Mouse (Mus musculus): Measurements from ENCODE around the gene Plcb3. TPM values are rescaled to one million over a fixed set of nuclear protein-coding genes. Genes with fewer than 3 reads are reported as not detected.

The Plcb3 gene
- polyA plus RNA-seq, 1 experiment from 2014 or later = 41.5 TPM

DNA sequence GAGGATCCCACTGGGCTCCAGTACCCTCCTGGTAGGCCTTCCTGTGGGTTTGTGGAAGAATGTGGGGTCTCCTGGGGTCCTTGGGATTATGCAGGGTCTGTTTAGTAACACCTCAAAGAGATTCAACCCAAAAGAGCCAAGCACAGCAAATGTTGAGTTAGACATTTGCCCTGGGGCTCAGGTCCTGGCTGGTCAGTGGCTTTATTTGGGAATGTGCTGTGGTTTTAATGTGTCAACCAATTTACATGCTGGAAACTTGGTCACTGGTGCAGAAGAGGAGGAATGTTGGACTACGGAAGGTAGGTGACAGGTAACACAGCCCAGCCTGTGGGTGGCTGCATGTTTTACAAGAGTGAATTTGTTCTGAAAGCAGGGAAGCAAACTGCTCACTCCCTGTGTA is 73.2 kb downstream of the Plcb3 start:
- Histone ChIP-seq H3K4me2 (no peak overlapping the region), H3K4me3 (no peak overlapping the region), H3K27ac (no peak overlapping the region), H3K36me3 (peaks cover 37% of the 10 kb centered on the region), H3K27me3 (no peaks in the 10 kb centered on the region), H3K9me3 (no peaks in the 10 kb centered on the region), H3K4me1 (peaks cover 10% of the 10 kb centered on the region), H3K9ac (no peak overlapping the region)
- 88% methylated on average over 1 of the region's 1 CpGs for WGBS
- no peak for ATAC-seq (ENCODE audit: insufficient number of reproducible peaks, insufficient read depth, low FRiP score, low TSS enrichment, low read depth)

Small RNAs within 50 kb of the gene (microRNA-seq; reads per million reads assigned to microRNA genes)
- 0.55 reads per million for gene Mir6990

Other genes starting within 250 kb of the Plcb3 start
- gene Rps6ka4, start 135.8 kb downstream of the Plcb3 start, polyA plus RNA-seq (2015; fragmentation: Nextera tagmentation; extraction: Ambion mirVana) = 20.9 and 24.3 TPM in 2 replicates
- 0.25 and 0.88 TPM in 2 replicates for gene Ccdc88b, start 118.3 kb downstream of the Plcb3 start, polyA plus RNA-seq (2015; fragmentation: Nextera tagmentation; extraction: Ambion mirVana)
- 176 and 194 TPM in 2 replicates for gene Trmt112, start 66.8 kb downstream of the Plcb3 start, polyA plus RNA-seq (2015; fragmentation: Nextera tagmentation; extraction: Ambion mirVana)
- gene Prdx5, start 66.4 kb downstream of the Plcb3 start, polyA plus RNA-seq (2015; fragmentation: Nextera tagmentation; extraction: Ambion mirVana) = 239 and 251 TPM in 2 replicates
- gene Esrra, start 54.7 kb downstream of the Plcb3 start, polyA plus RNA-seq (2015; fragmentation: Nextera tagmentation; extraction: Ambion mirVana) = 9.5 and 10.9 TPM in 2 replicates
- gene Catsperz, start 51.1 kb downstream of the Plcb3 start, polyA plus RNA-seq (2015; fragmentation: Nextera tagmentation; extraction: Ambion mirVana) = 2.3 and 3.4 TPM in 2 replicates
- 1.2 and 1.3 TPM in 2 replicates for gene Kcnk4, start 42.0 kb downstream of the Plcb3 start, polyA plus RNA-seq (2015; fragmentation: Nextera tagmentation; extraction: Ambion mirVana)
- gene Bad, start 34.6 kb downstream of the Plcb3 start, polyA plus RNA-seq (2015; fragmentation: Nextera tagmentation; extraction: Ambion mirVana) = 80.0 and 83.6 TPM in 2 replicates
- gene Gpr137, start 34.0 kb downstream of the Plcb3 start, polyA plus RNA-seq (2015; fragmentation: Nextera tagmentation; extraction: Ambion mirVana) = 26.9 and 35.2 TPM in 2 replicates
- 84.9 and 120 TPM in 2 replicates for gene Ppp1r14b, start 1.5 kb downstream of the Plcb3 start, polyA plus RNA-seq (2015; fragmentation: Nextera tagmentation; extraction: Ambion mirVana)
- gene Fkbp2, start 4.0 kb upstream of the Plcb3 start, polyA plus RNA-seq (2015; fragmentation: Nextera tagmentation; extraction: Ambion mirVana) = 84.4 and 95.1 TPM in 2 replicates
- 53.4 and 58.6 TPM in 2 replicates for gene Vegfb, start 11.2 kb upstream of the Plcb3 start, polyA plus RNA-seq (2015; fragmentation: Nextera tagmentation; extraction: Ambion mirVana)
- 23.0 and 23.8 TPM in 2 replicates for gene Dnajc4, start 16.1 kb upstream of the Plcb3 start, polyA plus RNA-seq (2015; fragmentation: Nextera tagmentation; extraction: Ambion mirVana)
- 19.7 and 22.4 TPM in 2 replicates for gene Nudt22, start 19.6 kb upstream of the Plcb3 start, polyA plus RNA-seq (2015; fragmentation: Nextera tagmentation; extraction: Ambion mirVana)
- 11.9 and 12.4 TPM in 2 replicates for gene Trpt1, start 19.7 kb upstream of the Plcb3 start, polyA plus RNA-seq (2015; fragmentation: Nextera tagmentation; extraction: Ambion mirVana)
- 6.9 and 7.9 TPM in 2 replicates for gene Fermt3, start 43.0 kb upstream of the Plcb3 start, polyA plus RNA-seq (2015; fragmentation: Nextera tagmentation; extraction: Ambion mirVana)
- gene Stip1, start 63.5 kb upstream of the Plcb3 start, polyA plus RNA-seq (2015; fragmentation: Nextera tagmentation; extraction: Ambion mirVana) = 211 and 240 TPM in 2 replicates
- gene Macrod1, start 80.3 kb upstream of the Plcb3 start, polyA plus RNA-seq (2015; fragmentation: Nextera tagmentation; extraction: Ambion mirVana) = 7.1 and 9.0 TPM in 2 replicates
- 13.0 and 13.6 TPM in 2 replicates for gene Flrt1, start 129.3 kb upstream of the Plcb3 start, polyA plus RNA-seq (2015; fragmentation: Nextera tagmentation; extraction: Ambion mirVana)
- 205 and 228 TPM in 2 replicates for gene Otub1, start 229.8 kb upstream of the Plcb3 start, polyA plus RNA-seq (2015; fragmentation: Nextera tagmentation; extraction: Ambion mirVana)
- gene Cox8a, start 241.1 kb upstream of the Plcb3 start, polyA plus RNA-seq (2015; fragmentation: Nextera tagmentation; extraction: Ambion mirVana) = 789 and 891 TPM in 2 replicates